Mouse (Mus musculus): ENCODE measurements around the gene Bsnd. TPM values are rescaled to one million over a fixed set of nuclear protein-coding genes. Genes with fewer than 3 reads are reported as not detected.

The Bsnd gene
- polyA plus RNA-seq (2012; rRNA removed) = 0.06 and 0.16 TPM in 2 replicates

DNA sequence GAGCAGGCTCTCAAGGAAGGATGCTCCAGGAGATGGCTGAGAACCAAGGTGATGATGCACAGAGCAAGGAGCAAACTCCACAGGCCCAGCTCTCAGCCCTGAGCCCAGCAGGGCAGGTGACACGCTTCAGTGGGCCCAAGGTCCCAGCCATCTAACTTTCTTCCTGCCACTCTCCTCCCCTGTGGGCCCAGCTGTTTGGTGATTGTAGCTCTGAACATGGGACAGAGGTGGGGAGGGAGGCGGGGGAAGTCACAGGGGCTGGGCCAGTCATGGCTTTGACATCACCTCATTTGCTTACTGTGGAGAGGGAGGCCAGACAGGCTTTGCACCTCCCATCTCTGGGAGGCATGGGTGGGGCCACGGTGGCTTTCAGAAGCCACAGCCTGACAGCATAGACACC, at the start of gene Bsnd:
Bsnd (minus strand) TSS at position 168 of the 400 bp plus-strand sequence.
- Histone ChIP-seq H3K27me3 (ENCODE audit: control insufficient read depth, insufficient read depth, low read length) (no peaks in the 10 kb centered on the region), H3K4me3 (ENCODE audit: control insufficient read depth, low read depth, low read length) (no peak within 1 kb of the TSS), H3K4me1 (ENCODE audit: control insufficient read depth, insufficient read depth, low read length) (no peaks in the 10 kb centered on the region), H3K36me3 (ENCODE audit: control insufficient read depth, insufficient read depth, low read length) (no peaks in the 10 kb centered on the region), H3K27ac (ENCODE audit: control insufficient read depth, insufficient read depth, low read depth, low read length) (no peak within 1 kb of the TSS)
- no peak for TF ChIP-seq CTCF (IDR thresholded peaks at IDR 0.05; ENCODE audit: control insufficient read depth, insufficient read depth, insufficient replicate concordance, low read depth, low read length)
- no peak for TF ChIP-seq POLR2A (IDR thresholded peaks at IDR 0.05; ENCODE audit: control insufficient read depth, low read depth, low read length)

DNA sequence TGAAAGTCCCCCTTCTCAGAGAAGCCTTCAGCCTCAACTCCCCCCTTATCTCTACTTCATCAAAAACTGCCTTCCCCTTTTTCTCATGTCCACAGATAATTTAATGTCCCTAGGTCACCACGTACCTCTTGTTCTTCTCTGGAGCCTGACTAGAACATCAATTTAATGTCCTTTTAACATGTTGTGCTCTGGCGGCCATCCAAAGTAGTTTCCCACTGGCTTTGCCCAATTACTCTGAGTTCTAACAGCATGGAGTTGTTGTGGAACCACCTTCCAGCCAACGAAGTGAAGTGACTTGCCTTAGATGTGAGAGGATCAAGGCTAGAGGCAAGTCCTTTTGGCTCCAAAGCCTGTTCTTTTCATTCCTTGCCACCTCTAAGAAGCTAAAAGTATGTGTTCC, 49.4 kb upstream of the Bsnd start:
- no peak overlapping the region for H3K4me3 ChIP-seq (ENCODE audit: control insufficient read depth, low read depth, low read length)
- TF ChIP-seq CTCF (IDR thresholded peaks at IDR 0.05; ENCODE audit: control insufficient read depth, insufficient read depth, insufficient replicate concordance, low read depth, low read length) (no peak), POLR2A (IDR thresholded peaks at IDR 0.05; ENCODE audit: control insufficient read depth, low read depth, low read length) (no peak)
- no peaks in the 10 kb centered on the region for H3K36me3 ChIP-seq (ENCODE audit: control insufficient read depth, insufficient read depth, low read length)
- H3K27me3 ChIP-seq (ENCODE audit: control insufficient read depth, insufficient read depth, low read length) = no peaks in the 10 kb centered on the region
- no peaks in the 10 kb centered on the region; the same call in 1 of the 2 replicates for H3K4me1 ChIP-seq (ENCODE audit: control insufficient read depth, insufficient read depth, low read length)
- no peak overlapping the region for H3K27ac ChIP-seq (ENCODE audit: control insufficient read depth, insufficient read depth, low read depth, low read length)

DNA sequence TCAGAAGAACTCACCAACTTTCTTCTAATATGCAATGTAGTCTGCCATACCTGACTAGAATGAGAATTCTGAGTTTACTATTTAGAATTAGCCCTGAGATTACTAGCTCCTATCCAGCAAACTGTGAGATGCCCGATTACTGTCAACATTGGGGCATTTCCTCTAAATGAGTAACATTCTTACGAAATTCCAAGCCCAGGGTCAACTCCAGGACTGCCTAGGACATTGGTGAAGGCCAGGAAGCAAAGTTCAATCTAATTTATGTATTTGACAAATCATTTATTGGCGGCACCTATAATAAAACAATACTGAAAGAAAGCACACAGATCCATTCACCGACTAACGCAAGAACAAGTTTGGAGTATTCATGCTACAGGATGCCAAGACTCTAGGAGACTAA, 47.7 kb upstream of the Bsnd start:
- H3K27ac ChIP-seq (ENCODE audit: control insufficient read depth, insufficient read depth, low read depth, low read length) = no peak overlapping the region
- no peak overlapping the region for H3K4me3 ChIP-seq (ENCODE audit: control insufficient read depth, low read depth, low read length)
- H3K4me1 ChIP-seq (ENCODE audit: control insufficient read depth, insufficient read depth, low read length) = no peaks in the 10 kb centered on the region; the same call in 1 of the 2 replicates
- no peaks in the 10 kb centered on the region for H3K36me3 ChIP-seq (ENCODE audit: control insufficient read depth, insufficient read depth, low read length)
- no peaks in the 10 kb centered on the region for H3K27me3 ChIP-seq (ENCODE audit: control insufficient read depth, insufficient read depth, low read length)
- no peak for TF ChIP-seq POLR2A (IDR thresholded peaks at IDR 0.05; ENCODE audit: control insufficient read depth, low read depth, low read length)
- no peak for TF ChIP-seq CTCF (IDR thresholded peaks at IDR 0.05; ENCODE audit: control insufficient read depth, insufficient read depth, insufficient replicate concordance, low read depth, low read length)

DNA sequence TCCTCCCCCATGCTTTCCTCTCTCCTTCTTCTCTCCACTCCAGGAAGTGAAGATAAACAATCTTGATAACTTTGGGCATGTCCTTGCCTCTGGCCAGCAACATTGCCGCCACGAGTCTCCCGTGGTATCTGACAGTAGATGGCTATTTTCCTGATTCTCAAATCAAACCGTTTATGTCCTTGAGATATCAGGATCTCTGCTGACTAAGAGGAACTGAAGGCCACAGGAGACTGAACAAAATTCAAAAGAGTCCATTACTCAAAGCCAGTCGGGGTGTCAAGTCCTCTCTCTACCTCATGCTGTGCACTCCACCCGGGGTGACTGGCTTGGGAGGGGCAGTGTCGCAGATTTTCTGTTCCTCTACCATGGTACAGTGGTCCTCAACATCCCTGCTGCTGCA, 42.2 kb upstream of the Bsnd start:
- no peaks in the 10 kb centered on the region for H3K27me3 ChIP-seq (ENCODE audit: control insufficient read depth, insufficient read depth, low read length)
- no peak overlapping the region for H3K4me3 ChIP-seq (ENCODE audit: control insufficient read depth, low read depth, low read length)
- no peaks in the 10 kb centered on the region for H3K36me3 ChIP-seq (ENCODE audit: control insufficient read depth, insufficient read depth, low read length)
- H3K4me1 ChIP-seq (ENCODE audit: control insufficient read depth, insufficient read depth, low read length) = peaks cover 7% of the 10 kb centered on the region
- TF ChIP-seq POLR2A (IDR thresholded peaks at IDR 0.05; ENCODE audit: control insufficient read depth, low read depth, low read length) = no peak
- no peak for TF ChIP-seq CTCF (IDR thresholded peaks at IDR 0.05; ENCODE audit: control insufficient read depth, insufficient read depth, insufficient replicate concordance, low read depth, low read length)
- no peak overlapping the region for H3K27ac ChIP-seq (ENCODE audit: control insufficient read depth, insufficient read depth, low read depth, low read length)

DNA sequence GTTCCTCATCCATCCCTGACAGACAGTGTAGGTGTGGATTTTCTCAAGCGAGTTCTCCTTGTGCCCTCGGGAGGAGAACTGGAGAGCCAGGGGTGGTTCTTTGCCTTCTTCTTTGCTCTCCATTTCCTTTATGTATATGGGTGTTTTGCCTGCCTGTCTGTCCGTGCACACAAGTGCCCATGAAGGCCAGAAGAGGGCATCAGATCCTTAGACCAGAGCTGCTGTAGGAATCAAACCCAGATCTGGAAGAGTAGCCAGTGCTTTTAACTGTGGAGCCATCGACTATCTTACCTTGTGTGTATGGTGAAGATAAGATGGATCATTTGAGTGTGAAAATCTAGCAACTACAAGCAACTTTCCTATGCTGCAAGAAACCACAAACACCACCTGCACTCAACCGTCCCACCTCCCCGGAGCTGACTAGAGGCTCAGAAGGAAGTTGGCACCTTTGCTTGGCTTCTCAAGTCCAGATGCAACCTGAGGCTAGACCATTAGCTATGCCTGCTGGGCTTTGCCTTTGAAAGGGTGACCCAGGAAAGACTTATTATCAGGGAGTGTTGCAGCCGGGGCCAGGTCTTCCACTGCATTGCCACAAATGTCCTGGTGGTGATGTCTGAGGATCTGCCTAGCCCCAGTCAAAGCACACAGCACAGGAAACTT, 41.5 kb upstream of the Bsnd start:
- H3K36me3 ChIP-seq (ENCODE audit: control insufficient read depth, insufficient read depth, low read length) = no peaks in the 10 kb centered on the region
- H3K4me3 ChIP-seq (ENCODE audit: control insufficient read depth, low read depth, low read length) = no peak overlapping the region
- TF ChIP-seq POLR2A (IDR thresholded peaks at IDR 0.05; ENCODE audit: control insufficient read depth, low read depth, low read length) = no peak
- peak; percentile 25; the same call in 1 of the 2 replicates for TF ChIP-seq CTCF (IDR thresholded peaks at IDR 0.05; ENCODE audit: control insufficient read depth, insufficient read depth, insufficient replicate concordance, low read depth, low read length)
- no peaks in the 10 kb centered on the region for H3K27me3 ChIP-seq (ENCODE audit: control insufficient read depth, insufficient read depth, low read length)
- peaks cover 11% of the 10 kb centered on the region for H3K4me1 ChIP-seq (ENCODE audit: control insufficient read depth, insufficient read depth, low read length)
- no peak overlapping the region for H3K27ac ChIP-seq (ENCODE audit: control insufficient read depth, insufficient read depth, low read depth, low read length)

DNA sequence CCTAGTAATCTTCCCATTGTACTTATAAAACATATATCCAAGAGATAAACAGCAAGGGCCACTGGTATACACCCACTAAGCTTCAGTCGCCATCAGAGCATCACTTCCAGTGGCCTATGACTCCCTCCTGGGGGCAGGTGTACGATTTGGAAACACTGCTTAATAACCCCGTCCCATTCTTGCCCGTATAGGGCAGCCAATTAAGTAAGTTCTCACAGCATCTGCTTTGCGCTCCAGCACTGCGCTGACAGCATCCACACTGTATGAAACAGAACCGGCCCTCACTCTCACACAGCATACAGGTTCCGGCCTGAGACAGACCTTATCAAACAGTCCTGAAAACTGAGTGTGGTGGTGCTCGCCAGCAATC, 38.0 kb upstream of the Bsnd start:
- TF ChIP-seq POLR2A (IDR thresholded peaks at IDR 0.05; ENCODE audit: control insufficient read depth, low read depth, low read length) (no peak), CTCF (IDR thresholded peaks at IDR 0.05; ENCODE audit: control insufficient read depth, insufficient read depth, insufficient replicate concordance, low read depth, low read length) (no peak)
- no peak overlapping the region for H3K4me3 ChIP-seq (ENCODE audit: control insufficient read depth, low read depth, low read length)
- H3K4me1 ChIP-seq (ENCODE audit: control insufficient read depth, insufficient read depth, low read length) = peaks cover 11% of the 10 kb centered on the region
- no peaks in the 10 kb centered on the region for H3K36me3 ChIP-seq (ENCODE audit: control insufficient read depth, insufficient read depth, low read length)
- no peak overlapping the region for H3K27ac ChIP-seq (ENCODE audit: control insufficient read depth, insufficient read depth, low read depth, low read length)
- H3K27me3 ChIP-seq (ENCODE audit: control insufficient read depth, insufficient read depth, low read length) = no peaks in the 10 kb centered on the region

DNA sequence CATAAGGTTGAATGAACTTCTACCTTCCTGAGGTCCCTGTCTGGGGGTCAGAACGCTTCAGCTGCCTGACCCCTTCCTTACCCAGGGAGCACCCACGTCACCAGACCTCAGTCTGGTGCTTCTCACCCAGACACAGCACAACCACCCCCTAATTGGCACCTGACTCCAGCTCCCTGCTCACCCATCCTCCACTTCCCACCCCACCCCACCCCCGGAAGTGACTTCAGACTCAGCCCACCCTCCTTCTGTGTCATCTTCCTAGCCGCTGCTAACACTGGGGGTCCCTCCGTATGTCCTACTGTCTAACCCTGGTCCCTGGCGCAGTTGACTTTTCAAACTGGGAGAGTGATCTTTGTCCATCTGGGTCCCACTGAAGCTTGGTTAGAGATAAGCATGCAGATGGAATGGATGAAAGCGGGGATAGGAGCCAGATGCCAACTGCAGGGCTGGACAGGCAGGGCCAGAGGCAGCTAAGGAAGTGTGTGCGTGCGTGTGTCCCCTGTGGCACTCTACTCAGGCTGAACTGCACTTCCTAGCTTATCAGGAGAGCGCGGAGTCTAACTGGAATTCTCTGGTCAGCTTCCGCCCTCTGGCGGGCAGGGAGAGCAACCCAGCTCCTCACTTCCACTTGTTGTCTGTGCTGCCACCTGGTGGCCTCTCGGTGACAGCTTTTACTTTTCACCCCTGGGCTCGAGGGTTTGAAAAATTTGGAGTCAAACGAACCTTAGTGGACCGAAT, 37.5 kb upstream of the Bsnd start:
- peak; percentile 95 for TF ChIP-seq CTCF (IDR thresholded peaks at IDR 0.05; ENCODE audit: control insufficient read depth, insufficient read depth, insufficient replicate concordance, low read depth, low read length)
- TF ChIP-seq POLR2A (IDR thresholded peaks at IDR 0.05; ENCODE audit: control insufficient read depth, low read depth, low read length) = no peak
- Histone ChIP-seq H3K4me3 (ENCODE audit: control insufficient read depth, low read depth, low read length) (peak overlapping the region; percentile 28), H3K27me3 (ENCODE audit: control insufficient read depth, insufficient read depth, low read length) (no peaks in the 10 kb centered on the region), H3K4me1 (ENCODE audit: control insufficient read depth, insufficient read depth, low read length) (peaks cover 11% of the 10 kb centered on the region), H3K27ac (ENCODE audit: control insufficient read depth, insufficient read depth, low read depth, low read length) (no peak overlapping the region), H3K36me3 (ENCODE audit: control insufficient read depth, insufficient read depth, low read length) (no peaks in the 10 kb centered on the region)

All from testis, adult 2 months (tissue).